Mouse (Mus musculus) neural tube, embryonic 15.5 days (tissue): Measurements from ENCODE around the gene 1810049J17Rik. TPM values are rescaled to one million over a fixed set of nuclear protein-coding genes. Genes with fewer than 3 reads are reported as not detected.

Source experiments
- ATAC-seq: fragments of 200-750 bp; cut with Nextera tagmentation; 2 replicates; pipeline ENCODE4 v1.8.0; 2017; ENCODE audit warnings: mild to moderate bottlenecking, moderate TSS enrichment, moderate library complexity; ENCODE audit not compliant: low FRiP score
- H3K27ac ChIP-seq: fragments of 300-500 bp; sonication (generic); replicated peaks from 2 replicates; pipeline ENCODE4 v1.5.1; 2015; ENCODE audit warnings: mild to moderate bottlenecking, inconsistent platforms
- H3K27me3 ChIP-seq: fragments of 300-500 bp; sonication (generic); replicated peaks from 2 replicates; pipeline ENCODE4 v1.6.1; 2015; ENCODE audit warnings: inconsistent platforms
- H3K36me3 ChIP-seq: fragments of 300-500 bp; sonication (generic); 2 replicates; pipeline ENCODE4 v1.6.1; 2015; ENCODE audit warnings: inconsistent platforms
- H3K4me1 ChIP-seq: fragments of 300-500 bp; sonication (generic); 2 replicates; pipeline ENCODE4 v1.6.1; 2015; ENCODE audit warnings: inconsistent platforms
- H3K4me2 ChIP-seq: fragments of 300-500 bp; sonication (generic); 2 replicates; pipeline ENCODE4 v1.6.1; 2015; ENCODE audit warnings: inconsistent platforms, mild to moderate bottlenecking, moderate library complexity
- H3K4me3 ChIP-seq: fragments of 300-500 bp; sonication (generic); replicated peaks from 2 replicates; pipeline ENCODE4 v1.5.1; 2015; ENCODE audit warnings: mild to moderate bottlenecking, inconsistent platforms
- H3K9ac ChIP-seq: fragments of 300-500 bp; sonication (generic); replicated peaks from 2 replicates; pipeline ENCODE4 v1.6.1; 2015; ENCODE audit warnings: mild to moderate bottlenecking, inconsistent platforms
- H3K9me3 ChIP-seq: fragments of 300-500 bp; sonication (generic); replicated peaks from 2 replicates; pipeline ENCODE4 v1.6.1; 2016; ENCODE audit warnings: inconsistent platforms
- WGBS: fragments of 180-500 bp; shearing (Covaris S2); methylation state at CpG from one replicate; pipeline ENCODE4 v1.1.7; 2015; ENCODE audit warnings: mixed read lengths; 5-methylcytosine and 5-hydroxymethylcytosine counted together
- polyA plus RNA-seq: library from polyadenylated mRNA; unstranded; fragments of >200 nt; fragmentation: Nextera tagmentation; extraction: Ambion mirVana; gene quantifications from 2 replicates; pipeline ENCODE4 v1.2.1, GENCODE M21; 2015

Gene 1810049J17Rik
- polyA plus RNA-seq, 1 experiment from 2014 or later, result not detected

DNA sequence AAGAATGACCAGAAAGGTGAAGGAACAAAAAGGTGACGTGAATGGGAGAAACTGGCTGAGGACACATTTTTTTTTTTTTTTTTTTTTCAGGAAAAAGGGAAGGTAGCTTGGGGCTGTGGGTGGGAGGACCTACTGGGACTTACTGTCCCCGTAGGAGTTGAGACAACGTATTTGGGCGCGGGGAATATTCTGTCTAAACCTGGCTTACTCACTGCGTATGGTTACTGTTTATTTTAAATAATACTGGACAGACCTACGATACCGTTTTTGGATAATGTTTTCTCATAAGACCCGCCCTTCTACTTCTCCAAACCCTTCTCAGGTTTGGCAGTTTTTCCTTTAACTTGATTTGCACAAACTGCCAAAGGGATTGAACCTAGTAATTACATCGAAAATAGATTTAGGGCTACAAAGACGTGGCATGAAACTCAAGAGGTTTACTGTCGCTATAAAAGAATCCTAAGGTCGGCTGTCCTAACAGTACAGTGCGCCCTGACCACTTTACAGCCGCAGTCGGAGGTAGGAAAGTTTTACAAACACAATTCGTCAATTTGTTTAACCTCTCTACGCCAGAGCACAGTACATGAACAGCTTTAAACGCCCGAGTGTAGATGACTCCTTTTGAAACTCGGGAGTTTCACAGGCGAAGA is 1.1 kb downstream of the 1810049J17Rik start:
- Histone ChIP-seq H3K27me3 (peaks cover 3% of the 10 kb centered on the region; the same call in 1 of the 2 replicates), H3K4me3 (peak overlapping the region; percentile 99), H3K4me1 (peaks cover 35% of the 10 kb centered on the region), H3K36me3 (no peaks in the 10 kb centered on the region), H3K27ac (peak overlapping the region; percentile 95), H3K9me3 (no peaks in the 10 kb centered on the region), H3K4me2 (peak overlapping the region; percentile 78), H3K9ac (peak overlapping the region; percentile 68)
- no peak for ATAC-seq
- 4% methylated on average over 22 of the region's 22 CpGs for WGBS

DNA sequence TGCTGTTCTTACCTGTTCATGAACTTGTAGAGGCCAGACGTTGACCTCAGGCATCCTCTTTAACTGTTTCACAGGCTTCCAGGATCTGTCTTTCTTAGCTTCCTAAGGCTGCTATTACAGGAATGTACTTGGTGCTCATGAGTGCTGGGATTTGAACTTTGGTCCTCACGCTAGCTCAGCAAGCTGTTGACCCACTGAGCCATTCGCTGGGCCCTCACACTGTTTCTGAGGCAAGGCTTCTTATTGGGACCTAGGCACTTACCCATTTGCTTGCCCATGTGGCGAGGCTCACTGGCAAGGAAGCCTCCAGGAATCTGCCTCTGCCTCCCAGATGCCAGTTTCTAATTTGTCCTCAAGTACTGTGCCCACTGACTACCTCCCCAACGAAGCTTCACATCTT is 1.8 kb downstream of the 1810049J17Rik start:
- H3K9ac ChIP-seq, result no peak overlapping the region
- no peak for ATAC-seq
- H3K27ac ChIP-seq, result no peak overlapping the region
- H3K36me3 ChIP-seq, result no peaks in the 10 kb centered on the region
- H3K9me3 ChIP-seq, result no peaks in the 10 kb centered on the region
- 52% methylated on average over 5 of the region's 5 CpGs for WGBS
- H3K4me3 ChIP-seq, result no peak overlapping the region
- peaks cover 32% of the 10 kb centered on the region for H3K4me1 ChIP-seq
- H3K4me2 ChIP-seq, result no peak overlapping the region; the same call in 1 of the 2 replicates
- peaks cover 3% of the 10 kb centered on the region; the same call in 1 of the 2 replicates for H3K27me3 ChIP-seq

DNA sequence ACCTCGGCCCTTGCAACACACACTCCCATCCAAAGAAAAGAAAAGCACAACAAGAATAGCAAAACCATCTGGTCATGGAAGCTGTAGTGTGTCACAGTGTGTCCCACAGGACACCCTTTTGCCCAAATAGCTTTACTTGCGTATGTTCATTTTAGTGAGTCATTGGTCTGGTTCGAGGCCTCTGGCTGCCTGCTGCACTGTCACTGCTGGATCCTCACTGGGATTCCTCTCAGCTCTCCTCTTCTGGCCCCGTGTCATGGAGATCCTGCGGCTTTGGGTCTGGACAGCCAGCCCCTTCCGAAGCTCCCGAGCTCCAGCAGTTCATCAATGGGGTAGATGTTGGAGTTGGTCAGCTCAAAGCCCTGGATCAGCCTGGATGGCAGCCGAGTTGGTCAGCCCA is 3.2 kb downstream of the 1810049J17Rik start:
- Histone ChIP-seq H3K27me3 (peaks cover 3% of the 10 kb centered on the region; the same call in 1 of the 2 replicates), H3K4me3 (no peak overlapping the region), H3K36me3 (no peaks in the 10 kb centered on the region), H3K4me1 (peaks cover 18% of the 10 kb centered on the region), H3K9ac (no peak overlapping the region), H3K9me3 (no peaks in the 10 kb centered on the region), H3K4me2 (no peak overlapping the region), H3K27ac (no peak overlapping the region)
- WGBS, result 84% methylated on average over 8 of the region's 8 CpGs
- ATAC-seq, result no peak

DNA sequence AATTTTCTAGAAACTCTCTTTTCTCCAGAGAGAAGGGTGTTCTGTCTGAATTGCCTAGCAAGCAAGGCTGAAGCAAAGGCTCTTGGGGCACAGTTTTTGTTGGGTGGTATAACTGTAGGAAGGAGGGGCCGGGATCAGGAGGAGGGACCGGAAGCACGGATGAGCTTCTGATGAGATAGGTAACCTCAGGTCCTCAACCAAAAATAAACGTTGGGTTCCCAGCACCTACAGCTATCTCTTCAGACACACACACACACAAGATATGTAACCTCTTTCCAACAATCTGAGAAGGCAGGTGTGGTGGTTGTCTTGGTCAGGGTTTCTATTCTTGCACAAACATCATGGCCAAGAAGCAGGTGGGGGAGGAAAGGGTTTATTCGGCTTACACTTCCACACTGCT is 4.4 kb downstream of the 1810049J17Rik start:
- Histone ChIP-seq H3K36me3 (no peaks in the 10 kb centered on the region), H3K9me3 (no peaks in the 10 kb centered on the region), H3K27me3 (peaks cover 3% of the 10 kb centered on the region; the same call in 1 of the 2 replicates), H3K4me3 (no peak overlapping the region), H3K27ac (no peak overlapping the region), H3K4me2 (no peak overlapping the region), H3K4me1 (peaks cover 7% of the 10 kb centered on the region), H3K9ac (no peak overlapping the region)
- 91% methylated on average over 5 of the region's 5 CpGs for WGBS
- ATAC-seq, result no peak

DNA sequence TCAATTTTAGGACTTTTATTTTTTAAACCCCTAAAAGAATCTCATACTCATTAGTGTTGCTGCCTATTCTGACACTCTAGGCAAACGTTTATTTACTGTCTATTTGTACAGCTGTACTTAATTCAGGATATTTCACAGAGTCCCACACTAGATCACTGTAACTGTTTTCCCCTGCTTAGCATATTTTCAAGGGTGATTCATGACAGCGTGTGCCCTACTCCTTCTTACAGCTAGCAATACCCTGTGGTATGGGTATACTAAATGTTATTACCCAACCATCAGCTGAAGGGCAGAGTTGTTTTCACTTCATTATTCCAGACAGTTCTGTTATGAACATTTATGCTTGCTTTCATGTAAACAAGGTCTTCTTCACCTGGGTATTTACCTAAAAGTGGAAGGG is 5.7 kb downstream of the 1810049J17Rik start:
- Histone ChIP-seq H3K27me3 (peaks cover 3% of the 10 kb centered on the region; the same call in 1 of the 2 replicates), H3K9ac (no peak overlapping the region), H3K4me3 (no peak overlapping the region), H3K9me3 (no peaks in the 10 kb centered on the region), H3K36me3 (no peaks in the 10 kb centered on the region), H3K4me1 (peaks cover 7% of the 10 kb centered on the region), H3K27ac (no peak overlapping the region), H3K4me2 (no peak overlapping the region)
- ATAC-seq, result no peak
- 73% methylated on average over 2 of the region's 2 CpGs for WGBS

DNA sequence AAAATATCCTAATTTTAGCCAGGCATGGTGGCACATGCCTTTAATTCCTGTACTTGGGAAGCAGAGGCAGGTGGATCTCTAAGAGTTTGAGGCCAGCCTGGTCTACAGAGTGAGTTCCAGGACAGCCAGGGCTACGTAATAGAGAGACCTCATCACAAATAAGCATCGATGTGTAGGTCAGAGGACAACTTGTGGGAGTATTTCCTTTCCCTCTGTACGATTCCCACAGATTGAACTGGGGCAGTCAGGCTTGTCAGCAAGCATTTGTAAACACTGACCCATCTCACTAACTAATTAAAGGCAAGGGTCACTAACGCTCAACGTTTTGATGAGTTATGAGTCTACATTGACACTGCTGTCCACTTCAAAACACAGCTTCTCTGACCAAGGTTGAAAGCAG is 7.1 kb downstream of the 1810049J17Rik start:
- Histone ChIP-seq H3K4me1 (no peaks in the 10 kb centered on the region), H3K36me3 (no peaks in the 10 kb centered on the region), H3K9me3 (no peaks in the 10 kb centered on the region), H3K4me3 (no peak overlapping the region), H3K4me2 (no peak overlapping the region), H3K27me3 (no peaks in the 10 kb centered on the region), H3K27ac (no peak overlapping the region), H3K9ac (no peak overlapping the region)
- ATAC-seq, result no peak
- WGBS, result 83% methylated on average over 5 of the region's 5 CpGs

DNA sequence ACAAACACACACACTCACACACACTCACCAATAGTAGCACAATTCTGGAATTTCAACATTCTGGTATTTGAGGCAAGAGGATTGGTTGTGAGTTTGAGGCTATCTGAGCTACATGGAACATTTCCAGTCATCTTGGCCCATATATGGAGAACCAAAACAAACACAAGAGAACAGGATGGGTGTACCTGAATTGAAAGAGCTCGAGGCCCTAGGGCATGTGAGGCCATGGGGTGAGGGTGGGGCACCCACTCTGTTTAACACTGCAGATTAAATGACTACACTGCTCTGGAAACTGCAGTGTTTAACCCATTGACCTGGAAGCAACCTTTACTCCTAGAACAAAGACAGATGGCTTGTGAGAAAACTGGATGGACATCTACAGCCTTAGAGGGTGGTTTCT is 8.4 kb downstream of the 1810049J17Rik start:
- WGBS, result 26% methylated on average over 1 of the region's 1 CpGs

DNA sequence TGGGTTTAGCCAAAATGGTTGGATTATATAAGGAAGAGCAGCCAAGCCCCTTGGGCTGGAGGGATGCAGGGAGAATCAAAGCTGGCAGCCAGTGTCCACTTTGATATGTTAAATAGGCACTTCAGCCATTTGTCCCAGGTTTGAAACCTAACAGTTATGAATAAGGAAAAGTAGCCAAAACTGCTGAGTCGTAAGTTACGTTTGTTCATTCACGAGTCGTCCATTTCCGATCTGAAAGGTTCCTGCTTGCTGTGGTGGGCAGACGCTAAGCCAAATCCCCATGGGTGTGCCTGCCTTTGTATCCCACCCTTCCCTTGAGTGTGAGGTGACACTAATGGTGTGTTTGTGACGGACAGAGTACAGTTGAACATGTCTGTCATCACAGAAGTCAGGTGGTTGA is 10.2 kb downstream of the 1810049J17Rik start:
- Histone ChIP-seq H3K27ac (no peak overlapping the region), H3K9ac (no peak overlapping the region)
- no peak for ATAC-seq

More for the DNA sequence above, 8.4 kb downstream of the 1810049J17Rik start:
- no peaks in the 10 kb centered on the region for H3K9me3 ChIP-seq
- H3K36me3 ChIP-seq, result no peaks in the 10 kb centered on the region
- ATAC-seq, result no peak
- H3K27ac ChIP-seq, result no peak overlapping the region
- H3K4me3 ChIP-seq, result no peak overlapping the region
- no peaks in the 10 kb centered on the region for H3K27me3 ChIP-seq
- no peak overlapping the region for H3K4me2 ChIP-seq
- no peak overlapping the region for H3K9ac ChIP-seq
- H3K4me1 ChIP-seq, result no peaks in the 10 kb centered on the region

DNA sequence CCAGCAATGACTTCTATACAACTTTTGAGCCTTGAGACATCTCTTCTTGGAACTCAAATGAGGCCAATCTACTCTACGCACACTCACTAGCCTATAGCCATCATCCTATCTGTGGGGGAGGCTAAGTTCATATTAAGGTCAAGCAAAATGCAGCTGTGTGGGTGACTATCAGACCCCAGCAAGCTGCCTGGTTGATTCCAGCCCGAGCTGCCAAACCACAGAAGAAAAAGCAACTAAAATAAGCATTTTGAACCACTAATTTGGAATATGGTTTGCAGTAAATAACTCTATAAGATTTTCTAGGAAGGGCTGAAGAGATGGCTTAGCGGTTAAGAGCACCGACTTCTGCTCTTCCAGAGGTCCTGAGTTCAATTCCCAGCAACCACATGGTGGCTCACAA is 11.0 kb downstream of the 1810049J17Rik start:
- Histone ChIP-seq H3K4me3 (no peak overlapping the region), H3K4me2 (no peak overlapping the region), H3K9ac (no peak overlapping the region), H3K4me1 (no peaks in the 10 kb centered on the region), H3K9me3 (no peaks in the 10 kb centered on the region), H3K27me3 (no peaks in the 10 kb centered on the region), H3K27ac (no peak overlapping the region), H3K36me3 (no peaks in the 10 kb centered on the region)
- WGBS, result 93% methylated on average over 4 of the region's 4 CpGs
- ATAC-seq, result no peak

More for the DNA sequence above, 10.2 kb downstream of the 1810049J17Rik start:
- no peak overlapping the region for H3K4me3 ChIP-seq
- WGBS, result 90% methylated on average over 7 of the region's 7 CpGs
- no peaks in the 10 kb centered on the region for H3K36me3 ChIP-seq
- H3K4me1 ChIP-seq, result no peaks in the 10 kb centered on the region
- no peak overlapping the region for H3K4me2 ChIP-seq
- H3K27me3 ChIP-seq, result no peaks in the 10 kb centered on the region
- no peaks in the 10 kb centered on the region for H3K9me3 ChIP-seq

DNA sequence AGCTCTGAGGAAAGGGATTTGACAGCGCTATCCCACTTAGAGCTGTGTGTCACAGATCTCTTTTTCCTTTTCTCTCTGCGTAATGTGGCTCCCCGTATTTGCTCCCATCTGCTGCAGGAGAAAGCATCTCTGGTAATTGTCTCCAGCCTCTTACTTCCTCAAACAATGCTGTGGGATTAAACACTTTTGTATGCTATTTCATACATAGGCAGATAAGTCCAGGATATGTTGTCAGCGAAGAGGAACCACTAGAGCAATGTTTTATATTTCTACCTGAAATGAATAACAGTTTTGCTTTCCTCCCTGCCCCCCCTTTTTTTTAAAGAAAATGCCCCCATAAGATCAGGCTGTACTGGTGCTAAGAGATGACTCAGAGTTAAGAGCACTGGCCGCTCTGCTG is 13.2 kb downstream of the 1810049J17Rik start:
- Histone ChIP-seq H3K4me3 (no peak overlapping the region), H3K27me3 (no peaks in the 10 kb centered on the region), H3K4me1 (no peaks in the 10 kb centered on the region), H3K9ac (no peak overlapping the region), H3K36me3 (no peaks in the 10 kb centered on the region), H3K9me3 (no peaks in the 10 kb centered on the region), H3K27ac (no peak overlapping the region), H3K4me2 (no peak overlapping the region)
- ATAC-seq, result no peak
- WGBS, result 94% methylated on average over 5 of the region's 5 CpGs

DNA sequence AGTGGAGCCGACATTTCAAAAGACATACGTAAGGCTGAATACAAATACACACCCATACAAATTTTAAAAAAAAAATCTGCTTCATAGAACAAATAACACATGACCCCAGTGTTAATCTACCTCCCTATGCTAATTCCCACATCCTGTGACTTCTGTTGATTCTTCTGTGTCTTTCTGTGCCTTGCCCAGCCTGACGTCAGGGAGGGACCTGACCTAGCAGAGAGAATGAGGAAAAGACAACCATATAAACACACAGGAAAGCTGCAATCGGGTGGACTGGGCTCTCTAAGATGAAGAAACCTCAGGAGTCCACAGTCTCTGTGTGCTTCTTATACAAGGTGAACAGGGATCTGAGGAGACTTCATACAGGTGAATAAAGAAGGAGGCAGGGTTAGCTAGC is 14.6 kb downstream of the 1810049J17Rik start:
- H3K4me3 ChIP-seq, result no peak overlapping the region
- H3K27ac ChIP-seq, result no peak overlapping the region
- H3K27me3 ChIP-seq, result no peaks in the 10 kb centered on the region
- no peaks in the 10 kb centered on the region for H3K9me3 ChIP-seq
- H3K36me3 ChIP-seq, result no peaks in the 10 kb centered on the region
- no peak for ATAC-seq
- no peak overlapping the region for H3K9ac ChIP-seq
- H3K4me1 ChIP-seq, result no peaks in the 10 kb centered on the region
- WGBS, result 76% methylated on average over 4 of the region's 4 CpGs
- H3K4me2 ChIP-seq, result no peak overlapping the region

DNA sequence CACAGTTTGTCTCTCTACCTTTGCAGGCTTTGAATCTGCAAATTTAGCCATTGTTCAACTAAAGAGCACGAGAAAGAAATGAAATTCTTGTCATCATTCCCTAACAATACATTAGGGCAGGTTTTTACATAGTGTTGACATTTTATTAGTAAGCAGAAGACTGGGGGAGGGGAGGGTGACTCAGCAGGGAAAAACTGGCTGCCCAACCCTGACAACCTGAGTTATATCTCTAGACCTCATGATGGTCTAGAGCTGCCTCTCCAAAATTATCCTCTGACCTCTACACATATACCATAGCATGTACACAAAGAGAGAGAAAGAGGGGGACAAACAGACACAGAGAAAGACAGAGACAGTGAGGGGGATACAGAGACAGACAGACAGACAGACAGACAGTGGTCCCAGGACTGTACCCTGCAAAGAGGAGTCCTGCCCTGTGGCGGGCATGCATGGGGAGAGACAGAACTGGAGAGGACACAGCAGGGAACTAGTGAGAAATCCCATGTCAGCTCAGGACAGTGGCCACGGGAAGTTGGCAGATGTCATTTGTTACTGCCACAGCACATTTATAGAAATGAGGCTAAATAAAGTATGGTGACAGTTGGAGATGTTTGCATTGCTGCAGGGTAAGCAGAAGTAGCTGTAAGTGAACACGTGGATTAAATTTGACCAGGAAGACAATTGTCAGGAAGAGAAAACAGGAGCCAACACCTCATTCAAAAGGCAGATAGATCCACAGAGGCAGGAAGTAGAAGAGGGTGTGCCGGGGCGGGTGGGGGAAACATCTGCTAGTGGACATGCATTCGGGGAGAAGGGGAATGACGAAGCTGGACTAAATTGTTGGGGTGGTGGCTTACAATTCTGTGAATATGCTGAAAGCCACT is 15.3 kb downstream of the 1810049J17Rik start:
- H3K4me2 ChIP-seq, result no peak overlapping the region

More for the DNA sequence above, 15.3 kb downstream of the 1810049J17Rik start:
- H3K9ac ChIP-seq, result no peak overlapping the region
- ATAC-seq, result no peak
- no peaks in the 10 kb centered on the region for H3K9me3 ChIP-seq
- H3K4me3 ChIP-seq, result no peak overlapping the region
- no peaks in the 10 kb centered on the region for H3K27me3 ChIP-seq
- 71% methylated on average over 8 of the region's 8 CpGs for WGBS
- no peaks in the 10 kb centered on the region for H3K4me1 ChIP-seq
- no peak overlapping the region for H3K27ac ChIP-seq
- H3K36me3 ChIP-seq, result no peaks in the 10 kb centered on the region
